Mouse (Mus musculus) Patski (cell line): ENCODE data around the gene Dnm2. TPM values are rescaled to one million over a fixed set of nuclear protein-coding genes. Genes with fewer than 3 reads are reported as not detected.
"Not testable (repeated sequence)": the region's sequence is repeated elsewhere in the genome, so short reads cannot be mapped to it uniquely, and the experiment has no call there.

Experiments
- ATAC-seq: fragments of 100-300 bp; one replicate; pipeline ENCODE4 v1.8.0; 2021
- CTCF ChIA-PET: fragments of 350-600 bp; sonication (Branson Sonifier 250); formaldehyde crosslinking; loops from one replicate; lab custom pipeline; 2022; ENCODE audit warnings: inconsistent platforms; lab: Charles Lee
- POLR2A ChIA-PET: fragments of 350-600 bp; sonication (Branson Sonifier 250); formaldehyde crosslinking; loops from one replicate; lab custom pipeline; 2022; ENCODE audit warnings: antibody characterized with exemption, inconsistent platforms; lab: Charles Lee
- DNase-seq: peaks from one replicate; pipeline ENCODE4 v3.0.0-alpha.2; 2011; ENCODE audit warnings: low read depth, low spot score
- H3K27me3 ChIP-seq: fragments of 371-371 bp; one replicate; pipeline ENCODE4 v1.5.1; 2021
- CTCF ChIP-seq: fragments of 100-300 bp; IDR thresholded peaks from one replicate; pipeline ENCODE4 v1.5.1; 2021
- in situ Hi-C: fragments of 300-500 bp; cut with MboI; formaldehyde crosslinking; loops from 3 replicates; pipeline ENCODE4 v1.11.1; 2018; ENCODE audit warnings: low pct_unique_long_range_greater_than_20kb, mixed read lengths
- polyA plus RNA-seq: library from polyadenylated mRNA; unstranded; gene quantifications from one replicate; pipeline ENCODE4 v1.2.3, GENCODE M21; 2021

Dnm2 gene
- polyA plus RNA-seq, 1 experiment from 2014 or later: 75.2 TPM

DNA sequence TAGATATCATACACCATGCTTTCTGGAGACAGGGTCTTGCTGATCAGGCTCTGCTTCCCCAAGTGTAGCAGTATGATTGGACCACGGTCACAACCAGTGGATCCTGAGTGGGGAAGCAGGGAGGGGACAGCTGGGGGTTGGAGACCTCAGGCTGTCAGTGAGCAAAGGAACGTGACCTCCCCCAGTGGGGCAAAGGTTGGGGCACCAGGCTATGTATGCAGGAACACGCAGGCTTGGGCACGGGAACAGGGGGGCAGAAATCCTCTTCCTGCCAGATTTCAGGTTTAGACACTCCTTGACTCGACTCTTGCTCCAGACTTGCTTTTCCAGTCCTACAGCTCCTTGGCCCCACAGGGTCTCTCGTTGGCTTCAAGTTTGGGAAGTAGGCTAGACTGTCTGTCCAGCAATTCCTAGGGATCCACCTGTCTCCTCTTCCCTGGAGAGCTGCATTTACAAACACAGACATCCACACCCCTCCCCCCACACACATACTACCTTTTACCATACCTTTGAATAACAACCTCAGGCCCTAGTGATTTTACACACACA lies 93.3 kb downstream of the Dnm2 start:
- no peaks in the 10 kb centered on the region for H3K27me3 ChIP-seq
- no peak for TF ChIP-seq CTCF
- ChIA-PET CTCF (no interaction called here), POLR2A (no interaction called here)
- no peak for DNase-seq
- no peak for ATAC-seq
- in situ Hi-C loops: no loop called here

DNA sequence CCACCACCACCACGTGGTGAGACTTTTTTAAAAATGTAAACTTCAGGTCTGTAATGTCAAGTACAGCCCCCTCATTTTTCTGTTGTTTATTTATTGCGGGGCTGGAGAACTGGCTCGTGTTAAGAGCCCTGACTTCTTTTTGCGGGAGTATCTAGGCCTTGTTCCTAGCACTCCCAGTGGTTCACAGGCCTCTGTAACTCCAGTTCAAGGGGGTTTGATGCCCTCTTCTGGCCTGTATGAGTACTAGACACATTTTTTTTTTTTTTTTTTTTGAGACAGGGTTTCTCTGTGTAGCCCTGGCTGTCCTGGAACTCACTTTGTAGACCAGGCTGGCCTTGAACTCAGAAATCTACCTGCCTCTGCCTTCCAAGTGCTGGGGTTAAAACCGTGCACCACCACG lies 94.0 kb downstream of the Dnm2 start:
- DNase-seq, CTCF ChIA-PET, POLR2A ChIA-PET, in situ Hi-C loops, ATAC-seq, H3K27me3 ChIP-seq: not testable (repeated sequence)

DNA sequence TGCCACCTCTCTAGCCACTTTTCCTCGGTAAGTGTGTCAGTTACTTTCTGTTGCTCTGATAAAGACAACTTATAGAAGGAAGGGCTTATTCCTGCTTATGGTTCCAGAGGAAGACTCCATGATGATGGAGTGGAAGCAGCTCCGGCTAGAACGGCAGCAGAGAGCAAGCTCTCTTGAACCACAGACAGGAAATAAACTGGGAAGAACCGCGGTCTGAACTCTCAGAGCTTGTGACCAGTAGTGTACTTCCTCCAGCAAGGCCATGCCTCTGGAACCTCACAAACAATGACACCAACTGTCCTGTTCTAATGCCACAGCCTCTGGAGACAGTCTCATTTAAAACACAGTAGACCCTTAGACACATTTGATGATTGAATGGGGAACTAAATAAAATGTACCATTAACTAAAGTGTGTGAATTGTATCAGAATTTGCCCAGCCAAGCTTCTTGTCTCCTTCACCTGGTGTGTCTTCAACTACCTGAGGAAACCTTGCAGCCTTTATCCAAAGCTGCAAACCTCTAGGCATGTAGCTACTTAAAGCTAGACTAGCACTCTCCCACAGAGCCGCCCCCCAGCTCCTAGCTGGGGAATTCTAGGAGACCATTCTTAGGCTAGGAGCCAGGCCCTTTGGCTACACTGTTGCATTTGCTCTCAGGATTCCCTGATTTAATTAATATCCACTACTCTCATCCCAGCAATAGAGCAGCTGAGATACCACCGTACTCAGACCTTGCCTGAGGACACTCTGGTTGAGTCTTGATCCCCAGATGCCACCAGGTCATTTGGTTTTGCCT lies 100.6 kb downstream of the Dnm2 start:
- TF ChIP-seq CTCF: no peak
- ATAC-seq (no peak), DNase-seq (no peak)
- in situ Hi-C loops: no loop called here
- POLR2A ChIA-PET: no interaction called here
- CTCF ChIA-PET: no interaction called here
- no peaks in the 10 kb centered on the region for H3K27me3 ChIP-seq

DNA sequence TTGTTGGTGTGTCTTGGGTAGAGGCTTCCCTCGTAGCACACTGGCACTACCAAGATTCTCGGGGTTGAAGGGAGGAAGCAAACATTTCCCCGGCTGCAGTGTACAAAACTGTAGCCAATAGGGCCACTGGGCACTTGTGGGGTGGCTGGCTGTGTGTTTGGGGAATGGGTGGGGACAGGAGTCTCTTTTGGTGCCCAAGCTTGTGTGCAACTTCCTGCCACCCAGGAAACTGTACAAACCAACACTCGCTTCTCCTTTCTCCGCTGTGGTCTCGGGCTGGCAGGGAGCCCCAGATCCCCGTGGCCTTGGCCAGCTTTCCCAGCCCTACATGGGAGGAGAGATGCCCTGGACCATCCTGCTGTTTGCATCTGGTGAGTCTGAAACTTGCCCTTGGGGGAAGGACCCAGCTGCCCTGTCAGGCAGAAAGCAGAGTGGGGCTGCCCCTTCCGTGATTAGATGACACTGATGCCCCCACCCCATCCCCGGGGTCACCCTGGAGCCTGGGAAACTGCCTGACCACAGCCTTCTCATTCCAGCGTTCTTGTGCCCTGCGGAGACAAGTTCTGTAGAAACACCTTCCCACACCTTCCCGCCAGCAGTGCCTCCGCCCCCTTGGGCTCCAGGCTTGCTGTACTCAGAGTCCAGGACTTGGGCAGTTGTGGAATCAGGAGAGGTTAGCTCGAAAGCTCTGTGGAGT lies 101.4 kb downstream of the Dnm2 start, which contains the start of gene AB124611:
Gene AB124611, plus strand, starts transcription at position 240 of the 697 bp plus-strand sequence.
- ATAC-seq (no peak), DNase-seq (no peak)
- CTCF ChIA-PET: no interaction called here
- POLR2A ChIA-PET: no interaction called here
- in situ Hi-C loops: no loop called here
- H3K27me3 ChIP-seq: no peaks in the 10 kb centered on the region
- TF ChIP-seq CTCF: no peak

DNA sequence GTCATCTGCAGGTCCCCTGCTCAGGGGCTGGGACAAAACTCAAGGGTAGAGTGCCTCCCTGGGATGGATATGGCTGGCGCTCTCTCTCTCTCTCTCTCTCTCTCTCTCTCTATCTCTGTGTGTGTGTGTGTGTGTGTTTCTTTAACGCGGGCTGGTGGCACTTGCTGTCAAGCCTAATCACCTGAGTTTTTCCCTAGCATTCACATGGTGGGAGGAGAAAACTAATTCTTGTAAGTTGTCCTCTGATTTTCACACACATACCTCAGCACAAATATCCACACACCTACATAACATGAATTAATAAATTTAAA lies 101.9 kb downstream of the Dnm2 start:
- ChIA-PET CTCF (no interaction called here), POLR2A (no interaction called here)
- in situ Hi-C loops: no loop called here
- H3K27me3 ChIP-seq: no peaks in the 10 kb centered on the region
- DNase-seq: no peak
- TF ChIP-seq CTCF: no peak
- no peak for ATAC-seq

DNA sequence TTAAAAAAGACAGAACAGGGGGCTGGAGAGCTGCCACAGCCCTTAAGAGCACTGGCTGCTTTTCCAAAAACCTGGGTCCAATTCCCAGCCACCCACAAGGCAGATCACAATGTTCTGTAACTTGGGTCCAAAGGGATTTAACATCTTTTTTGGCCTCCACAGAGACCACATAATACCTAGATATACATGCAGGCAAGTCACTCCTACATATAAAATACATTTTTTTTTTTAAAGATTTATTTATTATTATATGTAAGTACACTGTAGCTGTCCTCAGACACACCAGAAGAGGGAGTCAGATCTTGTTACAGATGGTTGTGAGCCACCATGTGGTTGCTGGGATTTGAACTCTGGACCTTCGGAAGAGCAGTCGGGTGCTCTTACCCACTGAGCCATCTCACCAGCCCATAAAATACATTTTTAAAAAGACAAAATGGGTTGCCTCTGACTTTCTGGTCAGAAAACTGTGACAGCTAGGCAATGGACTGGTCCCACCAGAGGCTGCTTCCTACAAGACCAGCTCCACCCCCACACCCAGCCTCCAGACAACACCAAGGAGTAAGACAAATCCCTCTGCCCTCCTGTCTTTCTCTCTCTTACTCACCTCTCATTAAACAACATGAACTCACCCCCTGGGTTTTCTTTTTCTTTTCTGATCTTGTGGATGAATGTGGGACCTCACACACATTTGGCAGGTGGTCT lies 102.5 kb downstream of the Dnm2 start:
- in situ Hi-C loops: no loop called here
- no peak for TF ChIP-seq CTCF
- DNase-seq (no peak), ATAC-seq (no peak)
- no peaks in the 10 kb centered on the region for H3K27me3 ChIP-seq
- POLR2A ChIA-PET: no interaction called here
- CTCF ChIA-PET: no interaction called here

DNA sequence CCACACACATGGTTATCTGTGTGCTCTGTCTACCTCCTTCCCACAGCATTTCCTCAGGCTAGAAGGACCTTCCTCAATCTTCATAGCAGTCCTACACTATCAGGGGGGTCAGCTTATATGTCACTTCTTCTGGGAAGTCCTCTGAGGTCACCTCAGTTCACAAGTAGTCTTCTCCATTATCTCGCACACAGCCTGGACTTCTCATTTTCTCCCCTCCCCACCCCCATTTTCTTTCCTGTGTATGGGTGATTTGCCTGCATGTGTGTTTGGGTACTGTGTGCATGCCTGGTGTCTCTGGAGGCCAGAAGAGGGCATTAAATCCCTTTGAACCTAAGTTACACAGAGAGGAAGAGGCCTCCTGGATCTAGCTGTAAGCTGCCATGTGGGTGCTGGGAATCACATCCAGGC lies 103.2 kb downstream of the Dnm2 start:
- POLR2A ChIA-PET: no interaction called here
- DNase-seq (no peak), ATAC-seq (no peak)
- TF ChIP-seq CTCF: no peak
- in situ Hi-C loops: no loop called here
- CTCF ChIA-PET: no interaction called here
- no peaks in the 10 kb centered on the region for H3K27me3 ChIP-seq

DNA sequence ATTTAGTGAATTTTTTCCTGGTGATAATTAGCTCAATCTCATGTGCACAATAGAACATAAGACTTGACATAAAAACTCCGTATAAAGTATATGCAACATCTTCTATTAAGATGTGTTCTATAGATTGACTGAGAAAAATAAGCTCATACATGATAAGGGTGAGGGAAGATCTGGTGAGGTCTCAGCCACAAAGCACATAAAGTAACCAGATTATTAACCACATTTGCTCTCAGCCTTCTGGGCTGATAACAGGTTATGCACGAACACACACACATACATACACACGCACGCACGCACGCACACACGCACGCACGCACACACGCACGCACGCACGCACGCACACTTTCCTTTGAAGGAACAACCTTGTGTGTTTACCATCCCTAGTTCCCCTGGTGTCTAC lies 111.8 kb downstream of the Dnm2 start:
- no peaks in the 10 kb centered on the region for H3K27me3 ChIP-seq
- ChIA-PET POLR2A (no interaction called here), CTCF (interaction anchor here (1.1 kb wide), 1 partner anchor 27 kb away, joined by 3 read pairs; the partner anchor contains the start of gene Tmed1)
- no peak for DNase-seq
- in situ Hi-C loops: no loop called here
- no peak for TF ChIP-seq CTCF
- no peak for ATAC-seq

DNA sequence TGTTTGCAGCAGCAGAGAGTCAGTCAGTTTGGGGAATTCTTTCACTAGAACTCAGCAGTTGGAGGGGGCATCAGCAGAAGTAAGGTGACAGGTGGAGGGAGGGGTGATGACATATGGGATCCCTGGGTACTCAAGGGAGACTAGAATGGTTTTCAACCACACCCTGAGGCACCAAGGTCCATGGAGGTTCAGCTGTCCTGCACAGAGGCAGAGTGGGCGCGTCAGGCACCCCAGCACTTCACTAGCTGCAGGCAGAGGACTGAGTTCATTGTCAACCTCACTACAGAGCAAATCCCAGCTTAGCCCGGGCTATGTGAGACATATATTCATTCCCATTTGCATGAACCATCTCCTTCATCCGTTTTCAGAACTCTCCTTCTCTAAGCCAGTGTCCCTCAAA lies 112.3 kb downstream of the Dnm2 start:
- DNase-seq: no peak
- CTCF ChIA-PET: no interaction called here
- ATAC-seq: no peak
- no peak for TF ChIP-seq CTCF
- POLR2A ChIA-PET: no interaction called here
- no peaks in the 10 kb centered on the region for H3K27me3 ChIP-seq
- in situ Hi-C loops: no loop called here

DNA sequence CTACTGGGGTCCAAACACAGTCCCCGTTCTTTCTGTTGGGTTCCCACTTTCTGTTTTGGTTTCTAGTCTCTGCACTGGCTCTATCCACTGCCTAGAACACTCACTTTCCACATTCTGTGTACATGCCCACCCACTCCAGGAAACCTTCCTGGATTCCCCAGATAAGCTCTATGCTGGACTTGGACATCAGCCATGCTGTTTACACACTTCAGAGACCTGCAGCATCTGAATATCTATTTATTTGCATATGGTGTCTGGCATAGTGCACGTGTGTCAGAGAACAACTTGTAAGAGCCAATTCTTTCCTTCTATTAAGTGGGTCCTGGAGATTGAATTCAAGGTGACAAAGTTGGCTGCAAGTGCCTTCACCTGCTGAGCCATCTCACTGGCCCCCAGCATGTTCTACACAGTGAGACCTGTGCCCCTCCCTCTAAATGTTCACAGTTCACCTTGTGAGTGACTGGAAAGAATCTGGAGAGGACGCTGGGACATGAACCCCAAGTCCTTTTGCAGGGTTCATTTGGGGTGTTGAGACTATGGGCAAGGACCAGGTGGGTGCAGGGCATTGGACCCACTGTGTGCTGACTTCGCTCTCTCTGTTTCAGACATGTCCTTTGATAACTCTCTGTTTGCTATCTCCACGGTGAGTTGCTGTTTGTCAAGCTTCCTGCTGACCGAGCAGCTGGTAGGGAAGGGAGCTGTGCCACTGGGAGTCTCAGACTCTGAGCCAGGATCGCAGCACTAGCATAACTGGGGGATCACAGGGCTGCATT lies 115.5 kb downstream of the Dnm2 start:
- DNase-seq: no peak
- TF ChIP-seq CTCF: no peak
- POLR2A ChIA-PET: interaction anchor here (1.1 kb wide), 1 partner anchor 74 kb away, joined by 3 read pairs; no protein-coding TSS in a partner anchor
- no peak for ATAC-seq
- H3K27me3 ChIP-seq: no peaks in the 10 kb centered on the region
- CTCF ChIA-PET: no interaction called here
- in situ Hi-C loops: no loop called here

DNA sequence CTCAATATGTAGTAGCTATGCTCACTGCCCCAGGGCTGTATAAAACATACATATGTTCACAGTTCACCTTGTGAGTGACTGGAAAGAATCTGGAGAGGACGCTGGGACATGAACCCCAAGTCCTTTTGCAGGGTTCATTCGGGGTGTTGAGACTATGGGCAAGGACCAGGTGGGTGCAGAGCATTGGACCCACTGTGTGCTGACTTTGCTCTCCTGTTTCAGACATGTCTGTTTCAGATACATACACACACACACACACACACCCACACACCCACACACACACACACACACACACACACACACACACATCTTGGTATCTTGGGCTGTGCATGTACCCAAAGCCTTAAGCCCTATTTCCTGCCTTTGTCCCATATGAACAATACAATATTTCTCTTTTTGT lies 117.3 kb downstream of the Dnm2 start:
- H3K27me3 ChIP-seq, POLR2A ChIA-PET, DNase-seq, ATAC-seq, CTCF ChIA-PET, in situ Hi-C loops: not testable (repeated sequence)
